Mouse (Mus musculus) urinary bladder, postnatal 0 days (tissue): ENCODE measurements around the gene Rtn4r. TPM values are rescaled to one million over a fixed set of nuclear protein-coding genes. Genes with fewer than 3 reads are reported as not detected.

Experiments
- microRNA-seq: library from miRNA; unstranded; fragments of <30 nt; microRNA quantifications from one replicate; pipeline ENCODE4, GENCODE M21; 2016
- polyA plus RNA-seq: library from polyadenylated mRNA; unstranded; fragments of >200 nt; fragmentation: Nextera tagmentation; extraction: Ambion mirVana; gene quantifications from 2 replicates; pipeline ENCODE4 v1.2.1, GENCODE M21; 2015

Gene Rtn4r
- polyA plus RNA-seq, result 13.5 and 16.2 TPM in 2 replicates

DNA sequence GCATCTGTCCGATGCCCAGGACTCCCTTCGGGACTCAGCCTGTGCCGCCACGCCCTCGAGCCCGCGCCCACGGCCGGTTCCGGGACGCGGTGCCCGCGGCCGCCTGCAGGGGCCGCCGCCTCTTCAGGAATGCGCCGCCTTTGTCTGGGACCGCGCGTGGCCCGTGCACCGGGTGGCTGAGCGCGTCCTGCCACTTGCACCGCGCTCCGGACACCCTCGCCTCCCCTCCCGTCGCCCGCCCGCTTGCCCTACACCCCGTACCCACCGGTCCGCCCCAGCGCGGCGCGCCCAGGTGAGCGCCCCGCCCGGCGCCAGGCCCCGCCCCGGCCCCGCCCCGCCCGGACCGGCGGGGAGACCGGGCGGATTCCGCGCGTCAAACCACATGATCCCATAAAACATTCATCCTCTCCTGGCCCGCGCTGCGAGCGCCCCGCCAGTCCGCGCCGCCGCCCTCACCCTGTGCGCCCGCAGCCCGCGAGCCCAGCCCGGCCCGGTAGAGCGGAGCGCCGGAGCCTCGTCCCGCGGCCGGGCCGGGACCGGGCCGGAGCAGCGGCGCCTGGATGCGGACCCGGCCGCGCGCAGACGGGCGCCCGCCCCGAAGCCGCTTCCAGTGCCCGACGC is at the start of gene Rtn4r:
TSS of gene Rtn4r (plus strand) at position 402 of the 621 bp plus-strand sequence.

Small RNAs within 50 kb of the gene (microRNA-seq; reads per million reads assigned to microRNA genes)
- not detected for gene Mir6366

Other genes starting within 250 kb of the Rtn4r start
- gene Gm20518, start 236.0 kb upstream of the Rtn4r start, polyA plus RNA-seq, result 0.08 TPM in 1 of 2 replicates, not detected in the other
- 0.04 TPM in 1 of 2 replicates, not detected in the other for gene Tssk1, start 233.4 kb upstream of the Rtn4r start, polyA plus RNA-seq
- gene Dgcr2, start 229.1 kb upstream of the Rtn4r start, polyA plus RNA-seq, result 35.8 and 36.9 TPM in 2 replicates
- not detected in 2 replicates for gene Tssk2, start 229.0 kb upstream of the Rtn4r start, polyA plus RNA-seq
- 19.0 and 19.6 TPM in 2 replicates for gene Ess2, start 216.3 kb upstream of the Rtn4r start, polyA plus RNA-seq
- gene Gsc2, start 212.6 kb upstream of the Rtn4r start, polyA plus RNA-seq, result not detected in 2 replicates
- 81.9 and 102 TPM in 2 replicates for gene Slc25a1, start 199.4 kb upstream of the Rtn4r start, polyA plus RNA-seq
- not detected in 2 replicates for gene Vpreb2, start 147.2 kb upstream of the Rtn4r start, polyA plus RNA-seq
- gene Dgcr6, start 74.8 kb upstream of the Rtn4r start, polyA plus RNA-seq, result 253 and 287 TPM in 2 replicates
- gene Prodh, start 37.4 kb upstream of the Rtn4r start, polyA plus RNA-seq, result 15.0 and 19.2 TPM in 2 replicates
- not detected in 2 replicates for gene Ccdc188, start 90.2 kb downstream of the Rtn4r start, polyA plus RNA-seq
- gene Zdhhc8, start 107.5 kb downstream of the Rtn4r start, polyA plus RNA-seq, result 13.8 and 14.6 TPM in 2 replicates
- 43.9 and 45.4 TPM in 2 replicates for gene Trmt2a, start 121.0 kb downstream of the Rtn4r start, polyA plus RNA-seq
- gene Ranbp1, start 121.1 kb downstream of the Rtn4r start, polyA plus RNA-seq, result 225 and 297 TPM in 2 replicates
- 1.3 TPM in 1 of 2 replicates, not detected in the other for gene Gm49776, start 130.7 kb downstream of the Rtn4r start, polyA plus RNA-seq
- 11.5 and 11.7 TPM in 2 replicates for gene Dgcr8, start 161.6 kb downstream of the Rtn4r start, polyA plus RNA-seq
- 27.0 and 27.2 TPM in 2 replicates for gene Tango2, start 220.5 kb downstream of the Rtn4r start, polyA plus RNA-seq
- 5.0 and 6.0 TPM in 2 replicates for gene Arvcf, start 220.5 kb downstream of the Rtn4r start, polyA plus RNA-seq